Mouse (Mus musculus) cerebellum, adult 2 months (tissue): ENCODE measurements around the gene Uts2.

Experiments used
- CTCF ChIP-seq: fragments of 200-500 bp; IDR thresholded peaks from 2 replicates; pipeline ENCODE4 v1.5.1; 2011; ENCODE audit warnings: low read depth, mild to moderate bottlenecking, control low read depth, low read length, moderate library complexity, borderline replicate concordance; ENCODE audit not compliant: insufficient read depth
- POLR2A ChIP-seq: fragments of 200-500 bp; IDR thresholded peaks from 2 replicates; pipeline ENCODE4 v1.6.1; 2011; ENCODE audit warnings: low read length, control low read depth, borderline replicate concordance; ENCODE audit not compliant: insufficient read depth

DNA sequence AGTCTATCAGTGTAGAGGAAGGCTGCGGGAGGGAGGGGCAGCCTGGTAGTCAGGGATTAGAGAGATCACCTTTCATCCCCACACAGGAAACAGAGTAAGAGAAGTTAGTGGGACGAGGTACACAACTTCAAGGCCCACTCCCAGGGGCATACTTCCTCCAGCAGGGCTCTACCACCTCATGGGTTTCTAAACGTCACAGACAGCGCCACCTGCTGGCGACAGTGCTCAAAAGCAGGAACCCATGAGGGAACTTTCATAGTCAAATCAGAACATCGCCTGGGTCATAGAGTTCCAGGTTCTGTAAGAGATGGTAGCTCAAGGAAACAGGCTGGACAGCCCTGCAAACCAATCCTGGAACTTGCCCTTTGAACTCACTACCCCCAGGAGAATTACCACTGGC lies 6.7 kb upstream of the Uts2 start:
- TF ChIP-seq CTCF (no peak), POLR2A (no peak)
